ENCODE assay signal across 17 mouse cellular contexts in the genomic region with DNA sequence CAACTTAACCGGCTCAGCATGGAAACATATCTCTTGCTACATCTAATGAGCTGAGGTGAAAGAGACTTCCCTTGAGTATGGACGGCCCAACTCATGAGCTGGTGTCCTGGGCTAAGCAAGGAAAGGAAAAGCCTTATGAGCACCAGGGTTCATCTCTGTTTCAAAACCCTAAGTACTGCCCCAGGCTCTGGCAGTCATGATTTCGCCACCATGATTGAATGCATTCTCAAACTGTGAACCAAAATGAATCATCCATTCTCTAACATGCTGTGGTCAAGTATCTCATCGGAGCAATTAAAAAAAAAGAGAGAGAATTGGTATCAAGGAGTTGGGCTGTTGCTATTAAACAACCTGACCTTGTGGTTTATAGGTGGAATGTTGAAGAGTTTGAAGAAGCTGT.
"Had no signal": no experiment of that assay in that cellular context is flagged by ENCODE, and none has a peak within 500 bp of the region (broad histone marks: within the 10 kb centered on the region; RNA-seq: fewer than 3 reads in every experiment).

No protein-coding gene starts in this region.

- H3K27me3 ChIP-seq: lung, embryonic 15.5 days; megakaryocyte, embryonic 14.5 days; midbrain, embryonic 13.5 days; midbrain, embryonic 15.5 days; neural tube, embryonic 12.5 days had no signal

- H3K4me1 ChIP-seq: lung, embryonic 15.5 days; megakaryocyte, embryonic 14.5 days; midbrain, embryonic 13.5 days; midbrain, embryonic 15.5 days; neural tube, embryonic 12.5 days had no signal

- ATAC-seq: liver, postnatal 0 days; lung, postnatal 0 days; midbrain, embryonic 13.5 days; midbrain, embryonic 15.5 days had no signal

- H3K36me3 ChIP-seq: lung, embryonic 15.5 days; midbrain, embryonic 13.5 days; midbrain, embryonic 15.5 days; neural tube, embryonic 12.5 days had no signal

- DNase-seq: liver, postnatal 0 days; lung, adult 2 months; lung, postnatal 14 days; lung, postnatal 36 days; right cerebral cortex, postnatal 14 days; right cerebral cortex, postnatal 4 days; spleen, adult 18-20 months; thymus, adult 18-20 months; thymus, postnatal 14 days; thymus, postnatal 36 days had no signal

- H3K9me3 ChIP-seq: lung, embryonic 15.5 days; midbrain, embryonic 13.5 days; midbrain, embryonic 15.5 days; neural tube, embryonic 12.5 days had no signal

- H3K27ac ChIP-seq: lung, embryonic 15.5 days; macrophage; midbrain, embryonic 13.5 days; midbrain, embryonic 15.5 days; neural tube, embryonic 12.5 days had no signal

- H3K4me3 ChIP-seq: lung, embryonic 15.5 days; megakaryocyte, embryonic 14.5 days; midbrain, embryonic 13.5 days; midbrain, embryonic 15.5 days; neural tube, embryonic 12.5 days had no signal
